Mouse (Mus musculus): ENCODE measurements around the gene Syt2. TPM values are rescaled to one million over a fixed set of nuclear protein-coding genes. Genes with fewer than 3 reads are reported as not detected.

The Syt2 gene
- 2.3 and 2.4 TPM in 2 replicates for polyA plus RNA-seq (2015; fragmentation: Nextera tagmentation; extraction: Ambion mirVana)

DNA sequence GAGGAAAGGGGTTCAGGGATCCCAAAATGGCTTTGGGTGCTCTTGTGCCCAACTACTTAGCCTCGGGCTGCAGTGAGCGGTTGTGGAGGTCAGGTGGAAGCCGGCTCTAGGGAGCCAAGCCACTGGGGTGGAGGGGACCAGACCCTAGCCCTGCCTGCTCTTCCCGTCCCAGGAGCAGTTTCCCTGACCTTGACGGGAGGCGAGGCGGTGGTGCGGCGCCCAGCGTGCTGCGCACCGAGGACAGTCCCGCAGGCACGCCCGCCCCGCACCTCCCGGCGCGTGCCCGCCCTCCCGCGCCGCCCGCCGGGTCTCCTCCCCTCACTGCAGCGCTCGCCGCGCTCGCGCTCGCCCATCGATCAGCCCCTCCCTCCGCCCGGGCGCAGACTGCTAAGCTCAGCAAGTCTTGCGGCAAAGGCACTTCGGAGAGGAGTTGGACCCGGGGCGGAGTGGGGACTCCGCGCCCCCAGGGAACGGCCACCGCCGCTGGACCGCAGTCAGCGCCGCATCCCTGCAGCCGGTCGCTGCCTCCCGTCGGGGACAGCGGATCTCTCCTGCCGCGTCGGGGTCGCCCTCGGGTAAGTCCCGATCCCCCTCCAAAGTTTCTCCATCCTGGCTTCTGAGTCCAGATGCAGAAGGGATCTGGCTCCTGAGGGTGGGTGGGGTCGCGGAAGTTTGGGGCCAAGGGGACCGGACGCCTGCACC is at the start of gene Syt2:
Syt2 (plus strand) TSS at position 417 of the 702 bp plus-strand sequence.
- Histone ChIP-seq H3K4me3 (replicated peaks) (peak within 1 kb of the TSS; percentile 50), H3K9me3 (no peaks in the 10 kb centered on the region), H3K4me2 (replicated peaks) (peak within 1 kb of the TSS; percentile 80), H3K27ac (no peak within 1 kb of the TSS), H3K27me3 (peaks cover 77% of the 10 kb centered on the region), H3K9ac (replicated peaks) (peak within 1 kb of the TSS; percentile 56), H3K4me1 (replicated peaks) (peaks cover 22% of the 10 kb centered on the region), H3K36me3 (no peaks in the 10 kb centered on the region)
- ATAC-seq: peak; percentile 74
- whole genome bisulfite sequencing: under 1% methylated on average over 63 of the region's 63 CpGs

DNA sequence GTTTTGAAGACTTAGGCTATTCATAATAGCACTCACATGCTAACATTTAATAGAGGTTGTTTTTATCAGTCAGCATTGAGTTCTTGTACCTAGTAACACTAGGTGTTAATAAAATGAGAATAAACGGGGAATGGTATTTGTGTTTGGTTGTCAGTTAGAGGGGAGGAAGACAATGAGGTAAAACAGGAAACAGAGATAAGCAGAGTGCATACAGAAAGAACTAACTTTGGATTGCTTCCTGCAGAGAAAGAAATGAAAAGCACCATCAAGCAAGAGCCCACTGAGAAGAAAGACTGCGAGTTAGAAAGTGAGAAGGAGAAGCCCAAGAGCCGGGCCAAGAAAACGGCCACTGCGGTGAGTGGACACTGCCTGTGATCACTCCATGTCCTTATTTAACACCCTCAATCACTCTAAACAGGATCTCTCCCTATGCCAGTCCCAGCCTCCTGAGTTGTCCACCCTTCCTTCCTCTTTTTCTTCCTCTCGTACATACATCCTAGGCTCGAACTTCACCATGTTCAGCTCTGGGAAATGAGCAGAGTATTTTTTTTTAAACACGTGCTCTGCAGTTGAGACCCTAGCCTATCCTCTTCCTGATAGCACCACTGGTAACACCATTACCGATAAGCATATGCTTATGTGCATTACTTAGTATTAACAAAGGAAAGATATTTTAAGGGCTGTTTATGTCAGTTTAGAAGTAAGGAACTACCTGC is 49.0 kb upstream of the Syt2 start:
- Histone ChIP-seq H3K9ac (replicated peaks) (no peak overlapping the region), H3K36me3 (peaks cover 79% of the 10 kb centered on the region), H3K9me3 (no peaks in the 10 kb centered on the region), H3K4me2 (replicated peaks) (no peak overlapping the region), H3K4me1 (replicated peaks) (no peaks in the 10 kb centered on the region), H3K4me3 (replicated peaks) (no peak overlapping the region), H3K27ac (no peak overlapping the region), H3K27me3 (no peaks in the 10 kb centered on the region)
- 91% methylated on average over 9 of the region's 9 CpGs for WGBS
- ATAC-seq: no peak

DNA sequence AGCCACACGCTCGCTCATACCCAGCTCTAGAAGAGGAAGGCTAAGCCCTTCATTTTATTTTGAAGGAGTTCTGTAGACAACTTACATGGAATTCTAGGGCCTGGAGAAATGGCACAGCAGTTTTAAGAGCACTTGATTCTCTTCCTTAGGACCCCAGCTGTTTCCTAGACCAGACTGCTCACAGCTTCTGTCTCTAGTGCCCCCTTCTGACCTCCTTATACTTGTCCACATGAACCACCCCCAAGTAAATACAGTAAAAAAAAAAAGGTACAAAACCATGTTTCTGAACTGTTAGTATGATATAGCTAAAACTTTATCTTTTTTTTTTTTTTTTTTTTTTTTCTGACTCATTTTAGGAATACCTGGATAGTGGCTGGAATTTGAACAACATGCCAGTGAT is 42.4 kb upstream of the Syt2 start:
- 99% methylated on average over 2 of the region's 2 CpGs for WGBS
- Histone ChIP-seq H3K27ac (no peak overlapping the region), H3K4me3 (replicated peaks) (no peak overlapping the region), H3K4me1 (replicated peaks) (no peaks in the 10 kb centered on the region), H3K9ac (replicated peaks) (no peak overlapping the region), H3K9me3 (no peaks in the 10 kb centered on the region), H3K4me2 (replicated peaks) (no peak overlapping the region), H3K27me3 (no peaks in the 10 kb centered on the region), H3K36me3 (peaks cover 83% of the 10 kb centered on the region)
- ATAC-seq: no peak

DNA sequence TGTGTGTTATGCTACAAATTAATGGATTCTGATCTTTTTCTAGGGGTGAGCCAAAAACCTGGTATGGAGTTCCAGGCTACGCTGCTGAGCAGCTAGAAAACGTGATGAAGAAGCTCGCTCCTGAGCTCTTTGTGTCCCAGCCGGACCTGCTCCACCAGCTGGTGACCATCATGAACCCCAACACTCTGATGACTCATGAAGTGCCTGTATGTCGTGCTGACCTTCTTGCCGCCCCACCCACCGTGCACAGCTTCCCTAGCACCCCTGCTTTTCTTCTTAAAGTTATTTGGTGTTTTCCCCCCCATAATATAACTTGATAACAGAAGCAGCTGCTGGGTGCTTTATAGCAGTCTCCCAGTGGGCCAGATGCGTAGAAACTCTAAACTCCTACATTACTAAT is 40.8 kb upstream of the Syt2 start:
- H3K27me3 ChIP-seq: no peaks in the 10 kb centered on the region
- H3K4me1 ChIP-seq (replicated peaks): no peaks in the 10 kb centered on the region
- no peak for ATAC-seq
- H3K9ac ChIP-seq (replicated peaks): no peak overlapping the region
- H3K27ac ChIP-seq: no peak overlapping the region
- no peak overlapping the region for H3K4me3 ChIP-seq (replicated peaks)
- 93% methylated on average over 8 of the region's 8 CpGs for WGBS
- no peaks in the 10 kb centered on the region for H3K9me3 ChIP-seq
- peaks cover 78% of the 10 kb centered on the region for H3K36me3 ChIP-seq
- H3K4me2 ChIP-seq (replicated peaks): no peak overlapping the region

DNA sequence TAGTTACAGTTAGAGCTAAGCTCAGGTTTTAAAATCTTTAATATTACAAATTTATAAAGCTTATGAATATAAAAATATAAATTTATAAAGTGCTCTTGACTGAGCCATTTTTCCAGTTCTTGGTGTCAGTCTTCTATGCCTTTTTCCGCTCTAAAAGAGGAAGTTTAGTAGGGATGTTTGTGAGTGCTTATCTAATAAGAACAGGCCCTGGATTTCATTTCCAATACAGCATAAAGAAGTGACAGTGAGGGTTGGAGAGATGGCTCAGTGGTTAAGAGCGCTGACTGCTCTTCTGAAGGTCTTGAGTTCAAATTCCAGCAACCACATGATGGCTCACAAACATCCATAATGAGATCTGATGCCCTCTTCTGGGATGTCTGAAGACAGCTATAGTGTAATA is 40.1 kb upstream of the Syt2 start:
- peaks cover 78% of the 10 kb centered on the region for H3K36me3 ChIP-seq
- no peaks in the 10 kb centered on the region for H3K4me1 ChIP-seq (replicated peaks)
- no peak overlapping the region for H3K27ac ChIP-seq
- no peaks in the 10 kb centered on the region for H3K27me3 ChIP-seq
- H3K9me3 ChIP-seq: no peaks in the 10 kb centered on the region
- WGBS: 99% methylated on average over 2 of the region's 2 CpGs
- no peak for ATAC-seq
- H3K4me2 ChIP-seq (replicated peaks): no peak overlapping the region
- no peak overlapping the region for H3K9ac ChIP-seq (replicated peaks)
- H3K4me3 ChIP-seq (replicated peaks): no peak overlapping the region

DNA sequence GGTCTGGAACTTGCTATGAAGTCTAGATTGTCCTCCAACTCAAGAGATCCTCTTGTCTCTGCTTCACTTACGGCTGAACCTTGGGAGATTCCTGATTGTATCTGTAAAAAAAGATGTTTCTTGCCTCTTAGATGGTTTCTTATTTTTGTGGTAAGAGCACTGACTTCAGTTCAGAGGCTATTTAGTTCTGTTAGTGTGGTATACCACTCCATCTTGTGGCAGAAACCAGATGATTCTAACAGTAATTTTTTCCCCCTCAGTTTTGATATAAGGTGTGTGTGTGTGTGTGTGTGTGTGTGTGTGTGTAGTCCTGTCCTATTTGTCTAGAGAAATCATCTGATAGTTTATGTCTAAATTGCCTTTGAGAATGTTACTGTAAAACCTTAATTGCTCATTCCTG is 39.2 kb upstream of the Syt2 start:
- 98% methylated on average over 1 of the region's 1 CpGs for WGBS

DNA sequence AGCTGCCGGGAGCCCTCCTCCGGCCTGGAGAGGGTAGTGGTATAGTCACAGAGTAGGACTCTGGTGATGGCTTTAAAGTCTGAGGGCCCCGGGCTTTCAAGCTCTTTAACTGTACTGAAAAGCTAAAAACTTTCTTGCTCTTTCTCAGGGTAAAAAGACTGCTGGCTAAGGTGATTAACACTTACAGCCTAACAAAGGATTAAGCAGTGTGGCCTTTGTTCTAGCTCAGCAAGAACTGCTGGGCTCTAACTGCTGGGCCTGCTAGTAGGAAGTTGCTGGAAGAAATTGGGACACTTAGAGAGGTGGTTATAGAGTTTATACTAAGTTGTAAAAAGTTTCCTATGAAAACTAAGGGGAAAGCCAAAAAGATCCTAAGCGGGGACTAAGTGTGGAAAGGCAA is 37.3 kb upstream of the Syt2 start:
- H3K27me3 ChIP-seq: no peaks in the 10 kb centered on the region
- H3K27ac ChIP-seq: no peak overlapping the region
- H3K9me3 ChIP-seq: no peaks in the 10 kb centered on the region
- H3K9ac ChIP-seq (replicated peaks): no peak overlapping the region
- ATAC-seq: no peak
- H3K4me2 ChIP-seq (replicated peaks): no peak overlapping the region
- H3K36me3 ChIP-seq: peaks cover 80% of the 10 kb centered on the region
- no peaks in the 10 kb centered on the region for H3K4me1 ChIP-seq (replicated peaks)
- H3K4me3 ChIP-seq (replicated peaks): no peak overlapping the region
- WGBS: 58% methylated on average over 4 of the region's 4 CpGs

More for the DNA sequence above, 39.2 kb upstream of the Syt2 start:
- H3K27me3 ChIP-seq: no peaks in the 10 kb centered on the region
- no peak overlapping the region for H3K9ac ChIP-seq (replicated peaks)
- no peak overlapping the region for H3K4me3 ChIP-seq (replicated peaks)
- no peak overlapping the region for H3K27ac ChIP-seq
- no peaks in the 10 kb centered on the region for H3K9me3 ChIP-seq
- no peak overlapping the region for H3K4me2 ChIP-seq (replicated peaks)
- H3K4me1 ChIP-seq (replicated peaks): no peaks in the 10 kb centered on the region
- ATAC-seq: no peak
- peaks cover 77% of the 10 kb centered on the region for H3K36me3 ChIP-seq

DNA sequence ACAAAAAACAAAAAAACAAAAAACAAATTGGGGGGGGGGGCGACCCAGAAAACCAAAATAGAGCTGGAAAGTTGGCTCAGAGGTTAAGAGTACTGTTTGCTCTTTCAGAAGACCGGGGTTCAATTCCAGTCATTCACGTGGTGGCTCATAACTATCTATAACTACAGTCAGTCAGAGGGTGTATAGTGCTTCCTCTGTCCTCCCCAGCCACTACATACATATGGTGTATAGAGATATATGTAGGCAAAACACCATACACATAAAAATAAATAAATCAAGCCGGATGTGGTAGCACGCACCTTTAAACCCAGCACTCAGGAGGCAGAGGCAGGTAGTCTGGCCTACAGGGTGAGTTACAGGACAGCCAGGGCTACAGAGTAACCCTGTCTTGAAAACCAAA is 31.9 kb upstream of the Syt2 start:
- Histone ChIP-seq H3K4me2 (replicated peaks) (no peak overlapping the region), H3K4me1 (replicated peaks) (no peaks in the 10 kb centered on the region), H3K9me3 (no peaks in the 10 kb centered on the region), H3K36me3 (peaks cover 77% of the 10 kb centered on the region), H3K4me3 (replicated peaks) (no peak overlapping the region), H3K9ac (replicated peaks) (no peak overlapping the region), H3K27me3 (no peaks in the 10 kb centered on the region), H3K27ac (no peak overlapping the region)
- 97% methylated on average over 5 of the region's 5 CpGs for WGBS
- ATAC-seq: no peak

DNA sequence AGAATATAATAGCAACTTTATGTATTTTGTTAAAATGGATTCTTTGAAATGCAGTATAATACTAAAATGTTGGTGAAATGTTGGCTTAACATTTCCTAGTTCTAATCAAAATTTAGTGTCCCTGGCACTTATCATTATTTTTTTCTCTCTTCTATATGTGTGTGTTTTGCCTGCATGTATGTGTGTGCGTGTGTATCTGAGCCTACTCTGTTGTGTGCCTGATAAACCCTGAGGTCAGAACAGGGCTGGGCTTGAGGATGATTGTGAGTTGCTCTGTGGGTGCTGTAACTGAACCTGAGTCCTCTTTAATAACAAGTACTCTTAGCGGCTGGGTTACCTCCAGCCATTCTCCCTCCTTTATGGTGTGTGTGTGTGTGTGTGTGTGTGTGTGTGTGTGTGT is 31.5 kb upstream of the Syt2 start:
- 90% methylated on average over 2 of the region's 2 CpGs for WGBS
- H3K4me2 ChIP-seq (replicated peaks): no peak overlapping the region
- H3K4me3 ChIP-seq (replicated peaks): no peak overlapping the region
- no peaks in the 10 kb centered on the region for H3K9me3 ChIP-seq
- peaks cover 81% of the 10 kb centered on the region for H3K36me3 ChIP-seq
- no peaks in the 10 kb centered on the region for H3K4me1 ChIP-seq (replicated peaks)
- ATAC-seq: no peak
- H3K27ac ChIP-seq: no peak overlapping the region
- no peaks in the 10 kb centered on the region for H3K27me3 ChIP-seq
- H3K9ac ChIP-seq (replicated peaks): no peak overlapping the region

DNA sequence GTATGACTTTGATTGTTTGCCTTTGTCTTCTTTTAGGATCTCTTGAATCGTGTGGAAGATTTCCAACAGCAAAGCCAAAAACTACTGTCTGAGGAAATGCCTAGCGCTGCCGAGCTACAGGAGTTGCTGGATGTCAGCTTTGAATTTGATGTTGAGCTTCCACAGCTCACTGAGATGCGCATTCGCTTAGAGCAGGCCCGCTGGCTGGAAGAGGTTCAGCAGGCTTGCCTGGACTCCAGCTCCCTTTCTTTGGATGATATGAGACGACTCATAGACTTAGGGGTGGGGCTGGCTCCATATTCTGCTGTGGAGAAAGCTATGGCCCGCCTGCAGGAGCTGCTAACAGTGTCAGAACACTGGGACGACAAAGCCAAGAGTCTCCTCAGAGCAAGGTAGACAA is 28.8 kb upstream of the Syt2 start:
- no peak for ATAC-seq
- Histone ChIP-seq H3K4me2 (replicated peaks) (no peak overlapping the region), H3K27me3 (no peaks in the 10 kb centered on the region), H3K4me3 (replicated peaks) (no peak overlapping the region), H3K9ac (replicated peaks) (no peak overlapping the region), H3K36me3 (peaks cover 89% of the 10 kb centered on the region), H3K4me1 (replicated peaks) (no peaks in the 10 kb centered on the region), H3K27ac (no peak overlapping the region), H3K9me3 (no peaks in the 10 kb centered on the region)
- WGBS: 89% methylated on average over 9 of the region's 9 CpGs

DNA sequence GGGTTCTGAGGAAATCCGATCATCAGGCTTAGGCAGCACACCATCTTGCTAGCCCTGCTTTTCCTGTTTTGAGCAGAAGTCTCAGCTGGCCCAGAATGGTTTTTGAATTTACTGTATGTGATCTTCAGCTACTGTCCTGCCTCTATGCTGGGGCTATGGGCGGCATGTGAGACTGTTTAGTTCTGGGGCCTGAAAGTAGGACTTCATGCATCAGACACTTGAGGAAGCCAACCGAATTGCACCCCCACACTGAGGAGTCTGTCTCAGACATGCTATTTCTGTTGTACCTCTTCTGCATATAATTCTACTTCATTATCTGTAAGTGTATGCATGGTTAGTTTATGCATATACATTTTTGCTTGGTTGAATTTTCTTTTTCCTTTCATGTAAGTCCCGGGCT is 21.2 kb upstream of the Syt2 start:
- no peak for ATAC-seq
- Histone ChIP-seq H3K4me1 (replicated peaks) (no peaks in the 10 kb centered on the region), H3K9ac (replicated peaks) (no peak overlapping the region), H3K36me3 (peaks cover 97% of the 10 kb centered on the region), H3K27ac (no peak overlapping the region), H3K27me3 (no peaks in the 10 kb centered on the region), H3K9me3 (no peaks in the 10 kb centered on the region), H3K4me3 (replicated peaks) (no peak overlapping the region), H3K4me2 (replicated peaks) (no peak overlapping the region)
- 91% methylated on average over 4 of the region's 4 CpGs for WGBS

DNA sequence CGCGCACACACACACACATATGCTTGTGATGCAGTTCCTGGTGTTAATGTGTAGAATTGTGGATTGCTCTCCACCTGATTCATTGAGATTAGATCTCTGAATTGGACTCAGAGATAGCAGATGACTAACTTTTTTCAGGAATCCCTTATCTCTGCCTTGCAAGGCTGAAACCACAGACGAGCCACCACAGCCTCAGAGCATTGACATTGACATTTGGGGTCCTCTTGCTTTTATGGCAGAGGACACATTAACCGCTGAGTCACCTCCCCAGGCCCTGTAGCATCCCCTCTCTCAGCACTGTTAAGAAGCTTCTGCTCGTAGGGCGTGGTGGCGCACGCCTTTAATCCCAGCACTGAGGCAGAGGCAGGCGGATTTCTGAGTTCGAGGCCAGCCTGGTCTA is 17.0 kb upstream of the Syt2 start:
- ATAC-seq: no peak
- H3K4me1 ChIP-seq (replicated peaks): no peaks in the 10 kb centered on the region
- no peak overlapping the region for H3K27ac ChIP-seq
- H3K9me3 ChIP-seq: no peaks in the 10 kb centered on the region
- no peak overlapping the region for H3K9ac ChIP-seq (replicated peaks)
- H3K27me3 ChIP-seq: no peaks in the 10 kb centered on the region
- WGBS: 94% methylated on average over 10 of the region's 10 CpGs
- no peak overlapping the region for H3K4me3 ChIP-seq (replicated peaks)
- H3K4me2 ChIP-seq (replicated peaks): no peak overlapping the region
- peaks cover 100% of the 10 kb centered on the region for H3K36me3 ChIP-seq

Measured in midbrain, embryonic 13.5 days (tissue).